Mouse (Mus musculus) skeletal muscle tissue, adult 2 months (tissue): ENCODE data around the gene Atg4c.

ENCODE experiments used
- DNase-seq: peaks from one replicate; pipeline ENCODE4 v3.0.0-alpha.2; 2012; ENCODE audit warnings: low read depth, low spot score

Gene Atg4c

DNA sequence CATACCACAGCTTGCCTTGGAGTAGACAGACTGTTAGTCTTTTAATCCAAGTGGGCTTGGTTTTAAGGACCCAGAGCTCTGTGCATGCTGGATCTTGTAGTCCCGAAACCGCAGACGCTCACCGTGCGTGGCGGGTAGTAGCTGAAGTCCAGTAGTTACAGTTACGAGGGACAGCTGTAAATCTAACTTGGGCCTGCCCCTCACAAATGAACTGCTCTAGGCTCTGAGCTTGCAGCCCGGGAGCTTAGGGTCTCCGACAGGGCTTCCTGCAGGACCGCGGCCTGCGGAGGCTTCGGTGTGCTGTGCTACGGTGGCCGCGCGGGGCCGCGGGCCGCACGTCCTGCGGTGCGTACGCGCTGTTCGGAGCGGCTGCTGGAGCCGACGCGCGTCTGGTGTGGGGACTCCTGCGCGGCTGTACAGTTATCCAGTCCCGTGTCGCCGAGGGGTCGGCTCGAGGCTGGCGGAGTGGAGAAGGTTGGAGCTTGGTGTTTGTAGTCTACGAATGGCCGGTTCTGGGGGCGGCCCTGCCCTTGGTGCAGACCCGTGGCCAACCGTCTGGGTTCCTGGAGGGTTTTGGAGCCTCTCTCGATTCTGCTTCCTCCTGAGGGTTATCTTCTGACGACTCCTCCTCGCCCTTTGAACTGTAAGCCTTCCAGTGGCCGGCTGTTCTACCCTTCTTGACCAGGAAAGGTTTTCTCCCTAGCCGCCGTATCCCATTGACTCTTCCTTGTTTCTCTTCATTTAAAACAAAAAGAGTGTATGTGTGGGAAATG is at the start of gene Atg4c:
Gene Atg4c, plus strand, starts transcription at position 125 of the 773 bp plus-strand sequence.
- DNase-seq = peak; percentile 73

DNA sequence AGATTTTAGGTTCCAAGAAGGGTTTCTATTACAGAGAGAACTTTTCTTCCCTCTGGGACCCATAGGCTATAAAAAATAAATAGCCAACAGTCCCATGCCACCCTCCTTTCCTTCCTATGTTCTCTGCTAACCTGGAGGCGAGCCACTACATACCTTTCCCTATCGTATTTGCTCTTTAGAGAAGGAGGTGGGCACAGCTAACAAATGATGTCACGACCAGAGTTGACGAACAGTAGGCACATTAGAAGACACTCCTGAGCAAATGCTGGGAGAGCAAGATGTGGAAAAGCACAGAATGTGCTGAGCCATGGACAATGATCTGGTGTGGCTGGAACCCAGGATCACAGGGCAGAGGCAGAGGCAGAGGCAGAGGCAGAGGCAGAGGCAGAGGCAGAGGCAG is 42.3 kb upstream of the Atg4c start:
- DNase-seq = no peak

DNA sequence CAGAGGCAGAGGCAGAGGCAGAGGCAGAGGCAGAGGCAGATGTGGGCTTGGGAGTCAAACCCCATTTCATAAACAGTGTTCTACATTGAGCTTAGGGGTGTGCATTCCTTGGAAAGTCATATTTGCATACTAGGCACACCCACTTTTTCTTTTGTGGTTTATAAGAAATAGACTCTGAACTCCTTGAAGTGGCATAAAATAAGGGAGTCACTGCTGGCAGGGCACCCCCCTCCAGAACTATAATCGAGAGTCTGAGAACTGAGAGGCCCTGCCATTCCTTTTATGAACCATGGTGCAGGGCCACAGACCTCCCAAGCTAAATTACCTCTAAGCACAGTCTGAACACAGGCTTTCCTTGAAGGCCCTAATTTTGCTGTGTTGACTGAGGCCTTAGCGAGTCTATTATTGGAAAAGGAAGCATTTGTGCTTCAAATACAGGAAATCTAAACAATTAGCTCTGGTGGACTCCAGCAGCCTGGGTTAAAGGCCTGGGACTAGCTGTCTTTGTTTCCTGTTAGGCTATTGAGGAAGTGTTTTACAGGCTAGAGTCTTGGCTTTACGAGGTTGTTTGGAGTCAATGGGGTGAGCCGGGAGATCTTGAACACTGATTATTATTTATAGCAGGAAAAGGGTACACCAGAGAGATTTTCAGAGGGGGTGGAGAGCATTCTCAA is 41.7 kb upstream of the Atg4c start:
- no peak for DNase-seq

DNA sequence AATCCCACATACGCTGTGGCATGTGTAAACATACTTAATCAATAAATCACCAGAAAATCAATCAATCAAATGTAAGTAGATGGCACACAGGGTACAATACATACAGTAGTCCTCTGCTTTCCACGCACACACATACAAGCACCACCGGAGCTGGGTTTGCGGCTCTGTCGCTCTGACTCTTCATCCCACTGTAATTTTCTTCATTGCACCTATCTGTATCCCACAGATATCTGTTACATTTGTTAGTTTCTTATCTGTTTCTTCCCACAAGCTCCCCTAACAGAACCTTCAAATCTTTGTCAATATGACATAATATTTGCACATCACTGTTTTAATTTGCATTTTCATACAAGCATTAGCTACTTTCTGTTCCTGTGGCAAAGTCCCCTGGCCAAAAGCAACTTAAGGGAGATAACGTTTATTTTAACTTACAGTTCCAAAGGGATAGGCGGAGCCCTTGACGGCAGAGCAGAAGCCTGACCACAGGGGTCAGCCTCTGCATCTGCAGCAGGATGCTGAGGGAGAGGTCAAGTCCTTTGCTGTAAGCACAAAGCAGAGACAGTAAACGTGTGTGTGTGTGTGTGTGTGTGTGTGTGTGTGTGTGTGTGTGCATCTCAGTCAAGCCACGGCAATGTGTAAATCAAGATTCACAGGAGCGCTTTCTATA is 37.0 kb upstream of the Atg4c start:
- no peak for DNase-seq

DNA sequence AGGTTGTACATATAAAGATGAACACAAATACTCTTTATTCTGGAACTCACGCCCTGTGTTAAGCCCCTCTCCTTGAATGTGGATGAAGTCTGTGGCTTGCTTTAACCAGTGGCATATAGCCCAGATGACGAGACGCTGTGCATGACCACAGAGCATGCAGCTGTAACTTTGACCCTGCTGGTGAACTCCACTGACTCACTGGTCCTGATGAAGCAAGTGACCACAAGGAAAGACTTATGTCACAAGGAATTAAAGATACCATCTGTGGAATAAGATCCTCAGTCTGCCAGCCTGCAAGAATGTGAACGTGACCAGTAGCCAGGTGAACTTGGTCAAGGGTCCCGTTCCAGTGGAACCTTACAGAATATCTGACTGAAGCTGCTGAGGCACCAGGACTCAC is 35.2 kb upstream of the Atg4c start:
- no peak for DNase-seq

DNA sequence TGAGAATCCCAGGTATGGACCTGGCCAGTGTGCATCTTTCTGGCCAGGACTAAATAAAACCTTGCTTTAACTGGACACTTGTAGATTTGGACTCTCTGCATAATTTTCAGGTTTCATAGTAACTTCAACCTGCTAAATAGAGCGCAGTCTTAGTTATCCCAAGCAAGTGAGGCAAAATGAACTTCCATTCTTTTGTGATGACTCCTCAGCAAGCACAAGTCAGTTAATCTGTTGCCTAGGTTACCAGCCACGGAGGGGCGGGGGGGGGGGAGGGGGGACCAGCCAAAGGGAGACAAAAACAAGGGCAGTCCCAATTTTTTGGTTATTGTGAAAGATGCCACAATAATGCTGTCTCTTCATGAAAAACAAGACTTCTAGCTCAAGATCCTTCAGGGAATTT is 33.3 kb upstream of the Atg4c start:
- DNase-seq = peak; percentile 45

DNA sequence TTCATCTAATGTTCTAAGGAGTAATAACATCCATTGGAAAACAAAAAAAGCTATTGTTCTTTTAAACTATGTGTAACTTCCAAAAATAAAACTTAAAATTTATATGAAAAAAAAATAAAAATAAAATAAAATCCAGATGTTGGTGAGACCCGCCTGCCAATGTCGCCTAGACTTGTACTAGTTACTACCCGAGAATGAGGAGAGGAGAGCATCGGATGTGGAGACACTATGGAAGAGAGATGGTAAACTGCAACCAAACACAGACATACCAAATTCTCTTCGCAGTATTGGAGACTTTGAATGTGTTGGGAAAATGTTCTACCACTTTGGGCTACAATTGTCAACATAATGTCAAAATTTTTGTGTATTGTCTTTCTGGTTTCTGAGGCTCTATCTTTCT is 32.8 kb upstream of the Atg4c start:
- DNase-seq = no peak

DNA sequence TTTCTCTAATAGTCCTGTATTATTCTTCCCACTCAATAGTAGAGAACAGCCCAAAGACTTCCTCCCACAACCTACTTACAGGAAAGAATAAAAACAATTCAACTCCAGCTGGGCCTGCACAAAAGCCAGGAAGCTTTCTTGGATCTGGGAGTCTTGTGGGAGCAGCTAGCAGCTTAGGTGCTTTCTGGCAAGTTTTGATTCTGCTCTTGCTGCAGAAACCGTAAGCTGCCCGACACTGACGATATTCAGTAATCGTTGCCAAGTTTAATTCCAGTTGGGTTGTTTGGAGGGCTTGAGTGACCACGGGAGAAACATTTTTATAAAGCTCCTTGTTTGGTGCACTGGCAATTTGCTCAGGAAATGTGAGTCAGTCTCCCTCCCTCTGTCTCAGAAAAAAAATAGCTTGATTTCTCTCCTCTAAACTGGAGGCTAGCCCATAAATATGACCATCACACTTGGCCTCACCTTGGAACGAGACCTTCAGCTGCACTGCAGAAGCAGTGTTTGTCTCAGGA is 32.2 kb upstream of the Atg4c start:
- peak; percentile 70 for DNase-seq

DNA sequence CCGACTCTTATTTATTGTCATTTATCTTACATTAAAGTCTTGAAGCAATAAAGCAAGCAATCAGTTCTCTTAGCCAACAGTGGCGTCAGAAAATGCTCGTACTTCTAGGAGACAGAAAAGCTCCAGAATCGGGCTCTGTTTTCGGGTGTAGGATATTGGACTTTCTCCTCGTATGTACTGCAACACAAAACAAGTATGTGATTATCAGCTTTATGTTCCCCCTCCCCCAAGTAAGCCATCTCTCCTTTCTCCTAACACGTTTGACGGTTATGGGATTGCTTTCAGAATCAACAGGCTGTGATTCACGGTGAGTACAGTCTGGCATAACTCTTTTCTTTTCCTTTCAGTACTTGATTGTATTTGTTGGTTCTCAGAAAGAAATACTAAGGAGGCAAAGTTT is 30.7 kb upstream of the Atg4c start:
- no peak for DNase-seq

DNA sequence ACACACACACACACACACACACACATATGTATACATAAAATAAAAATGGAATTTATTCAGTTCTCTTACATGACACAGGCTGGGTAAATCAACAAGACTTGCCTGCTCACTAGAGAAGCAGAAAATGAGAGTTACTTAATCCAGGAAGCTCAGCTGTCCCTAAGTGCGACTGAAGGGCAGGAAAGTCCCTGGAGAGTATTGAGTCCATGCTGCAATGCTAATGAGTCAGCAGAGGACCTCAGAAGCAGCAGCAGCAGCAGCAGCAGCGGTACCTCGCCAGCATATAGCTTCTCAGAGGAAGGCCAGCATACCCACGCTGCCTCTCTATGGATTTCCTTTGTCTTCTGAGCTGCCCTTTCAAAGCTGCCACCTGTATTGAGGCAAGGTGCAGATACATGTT is 30.2 kb upstream of the Atg4c start:
- DNase-seq = peak; percentile 87

DNA sequence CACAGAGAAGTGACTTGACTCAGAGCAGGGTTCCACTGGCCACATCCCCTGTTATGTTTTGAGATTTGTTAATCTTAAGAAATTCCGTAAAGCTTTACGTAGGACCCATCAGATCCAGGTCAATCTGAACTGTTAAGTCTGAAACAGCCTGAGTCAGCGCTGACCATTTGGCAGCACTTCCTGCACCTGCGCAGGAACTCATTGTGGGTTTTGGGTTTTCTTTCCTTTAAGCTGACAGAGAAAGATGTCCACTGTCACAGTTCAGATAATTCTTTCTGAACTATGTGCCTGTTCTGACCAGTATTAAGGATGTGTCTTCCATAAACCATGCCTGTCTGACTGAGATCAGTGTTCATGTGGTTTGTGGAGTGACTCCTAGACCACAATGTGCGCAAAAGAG is 24.9 kb upstream of the Atg4c start:
- DNase-seq = no peak

DNA sequence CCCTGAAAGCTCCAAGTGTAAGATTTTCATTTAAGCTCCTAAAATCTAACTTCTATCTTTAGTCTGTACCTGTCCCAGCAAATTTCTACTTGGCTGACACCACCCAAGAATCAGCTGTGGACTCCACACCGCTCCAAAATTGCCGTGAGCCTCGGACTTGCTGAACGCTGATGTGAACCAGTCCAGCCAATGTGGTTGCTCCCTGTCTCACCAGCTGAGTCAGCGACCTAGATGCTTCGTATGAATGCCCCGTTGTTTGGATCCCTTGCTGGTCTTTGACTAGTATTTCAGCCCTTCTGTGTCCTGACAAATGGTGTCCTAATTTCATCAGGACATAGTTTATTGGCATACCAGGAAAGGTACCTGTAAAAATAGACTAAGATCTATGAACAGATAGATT is 19.5 kb upstream of the Atg4c start:
- no peak for DNase-seq

DNA sequence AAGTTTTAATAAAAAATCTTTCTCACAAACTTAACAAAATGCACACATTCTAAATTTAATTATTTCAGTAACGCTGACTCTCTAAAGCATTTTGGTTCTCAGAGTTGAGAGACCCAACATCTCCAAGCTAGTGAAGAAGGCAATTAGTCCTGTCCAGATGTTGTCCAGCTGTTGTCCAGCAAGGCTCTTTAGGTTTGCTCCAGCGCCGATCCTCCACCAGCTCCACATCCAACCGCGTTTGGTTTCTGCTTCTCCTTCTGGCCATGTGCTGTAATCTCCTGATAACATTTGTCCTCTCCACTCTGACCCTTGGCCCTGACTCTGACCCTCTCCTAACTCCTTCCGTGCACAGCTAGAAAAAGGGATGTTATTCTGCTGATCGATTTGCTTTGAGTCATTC is 16.9 kb upstream of the Atg4c start:
- no peak for DNase-seq

DNA sequence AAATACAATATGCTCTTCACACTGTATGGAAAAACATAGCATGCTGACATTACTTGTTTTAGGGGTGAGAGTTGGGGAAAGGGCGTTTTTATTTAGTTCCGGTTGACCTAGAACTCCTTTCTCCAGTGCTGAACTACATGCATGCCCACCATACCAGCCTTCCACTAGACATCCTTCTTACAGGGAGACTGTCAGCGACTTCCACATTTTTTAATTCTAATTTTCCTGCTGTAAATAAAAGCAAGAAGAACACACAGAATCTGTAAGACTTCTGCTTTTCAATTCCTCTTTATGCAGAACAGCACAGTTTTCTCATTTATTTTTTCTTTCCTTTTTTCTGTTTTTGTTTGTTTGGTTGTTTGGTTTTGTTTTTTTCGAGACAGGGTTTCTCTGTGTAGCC is 16.5 kb upstream of the Atg4c start:
- DNase-seq = no peak

DNA sequence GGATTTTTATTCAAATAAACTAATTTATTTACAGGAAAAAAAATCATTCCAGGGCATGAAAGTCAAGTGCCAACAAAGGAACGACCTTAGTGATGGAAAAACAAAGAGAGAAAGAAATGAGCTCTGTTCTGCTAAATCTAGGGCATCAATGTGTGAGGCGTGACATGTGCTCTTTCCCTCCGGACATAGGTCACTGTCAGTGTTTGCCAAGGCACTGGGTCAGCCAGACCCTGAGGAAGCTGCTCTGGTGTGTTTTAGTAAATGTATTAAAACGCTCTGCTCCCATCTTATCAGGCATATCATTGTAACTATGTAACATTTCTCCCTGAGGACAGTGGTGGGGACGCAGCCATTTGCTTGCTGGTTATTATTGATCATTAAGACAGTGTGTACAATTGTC is 14.9 kb upstream of the Atg4c start:
- DNase-seq = peak; percentile 22

DNA sequence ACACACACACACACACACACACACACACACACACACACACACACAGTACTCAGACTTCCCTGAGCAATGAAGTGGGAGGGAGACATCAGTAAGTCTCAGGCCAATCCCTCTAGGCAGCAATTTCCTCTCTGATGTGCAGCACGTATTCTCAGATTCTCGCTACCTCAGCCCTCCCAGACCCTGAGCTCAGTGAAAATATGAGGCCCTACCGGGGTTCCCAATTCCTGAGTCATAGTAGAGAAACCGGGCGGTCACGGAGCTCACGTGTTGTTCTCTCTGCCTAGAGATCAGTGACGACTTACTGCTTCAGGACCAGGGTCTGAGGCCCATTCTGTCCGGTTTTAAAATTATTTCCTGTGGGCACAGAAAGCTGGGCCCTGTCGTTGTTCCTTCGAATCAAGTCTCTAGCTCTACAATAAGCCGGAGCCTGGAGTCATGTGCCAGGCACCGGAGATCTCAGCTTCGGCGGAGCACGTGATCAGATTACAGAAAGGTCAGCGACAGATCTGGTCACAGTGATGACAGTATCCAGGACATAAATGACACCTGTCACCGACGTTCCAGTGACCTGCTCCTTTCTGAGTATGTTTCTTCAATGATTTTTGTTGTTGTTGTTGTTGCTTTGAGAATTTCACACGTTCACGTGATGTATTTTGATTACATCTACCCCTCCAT is 14.2 kb upstream of the Atg4c start:
- DNase-seq = peak; percentile 53

DNA sequence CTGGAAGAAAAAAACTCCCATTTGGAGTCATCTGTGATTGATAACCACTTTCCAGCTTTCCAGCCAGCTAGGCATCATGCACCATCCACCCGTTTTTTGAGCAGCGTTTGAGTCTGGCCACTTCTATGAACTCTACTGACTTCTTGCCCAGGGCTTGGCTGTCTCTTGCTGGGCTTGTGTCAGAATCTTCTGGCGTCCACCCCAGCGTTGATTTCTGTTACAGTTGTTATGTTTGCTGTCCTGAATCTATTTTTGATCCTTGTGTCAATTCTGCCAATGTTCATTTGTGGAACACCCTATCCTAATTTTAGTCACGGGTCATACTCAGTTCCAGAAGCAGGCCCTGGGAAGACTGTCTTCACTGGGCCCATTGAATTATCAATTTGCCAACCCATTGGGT is 12.8 kb upstream of the Atg4c start:
- peak; percentile 89 for DNase-seq

DNA sequence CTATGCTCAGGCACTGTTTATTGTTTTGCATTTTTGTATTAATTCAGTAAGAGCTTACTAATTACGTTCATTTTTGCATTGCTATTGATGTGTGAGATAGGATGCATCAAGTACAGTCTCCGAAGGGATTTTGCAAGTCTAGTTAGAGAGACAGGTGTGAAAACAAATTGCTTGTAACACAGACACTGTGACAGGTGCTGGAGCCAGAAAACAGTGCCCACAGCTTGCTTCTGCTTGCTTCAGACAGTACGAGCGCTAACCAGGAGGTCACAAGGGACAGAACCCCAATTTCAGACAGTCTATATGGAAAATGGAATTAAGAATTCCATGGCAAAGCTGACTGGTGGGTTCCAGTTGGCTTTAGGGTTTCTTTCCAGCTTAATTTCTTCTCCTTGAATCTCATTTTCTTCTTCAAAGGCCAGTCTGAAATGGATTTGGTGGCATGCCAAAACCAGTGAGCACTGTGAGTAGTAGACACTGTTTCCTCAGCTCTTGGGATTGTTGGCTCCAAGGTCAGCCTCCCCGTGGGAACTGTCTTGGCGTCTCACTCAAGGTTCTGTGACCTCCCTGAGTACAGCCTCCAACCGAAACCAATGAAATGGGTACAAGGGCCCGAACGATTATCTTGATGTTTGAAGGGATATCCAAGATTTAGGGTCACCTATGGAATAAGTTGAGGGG is 11.9 kb upstream of the Atg4c start:
- peak; percentile 47 for DNase-seq

DNA sequence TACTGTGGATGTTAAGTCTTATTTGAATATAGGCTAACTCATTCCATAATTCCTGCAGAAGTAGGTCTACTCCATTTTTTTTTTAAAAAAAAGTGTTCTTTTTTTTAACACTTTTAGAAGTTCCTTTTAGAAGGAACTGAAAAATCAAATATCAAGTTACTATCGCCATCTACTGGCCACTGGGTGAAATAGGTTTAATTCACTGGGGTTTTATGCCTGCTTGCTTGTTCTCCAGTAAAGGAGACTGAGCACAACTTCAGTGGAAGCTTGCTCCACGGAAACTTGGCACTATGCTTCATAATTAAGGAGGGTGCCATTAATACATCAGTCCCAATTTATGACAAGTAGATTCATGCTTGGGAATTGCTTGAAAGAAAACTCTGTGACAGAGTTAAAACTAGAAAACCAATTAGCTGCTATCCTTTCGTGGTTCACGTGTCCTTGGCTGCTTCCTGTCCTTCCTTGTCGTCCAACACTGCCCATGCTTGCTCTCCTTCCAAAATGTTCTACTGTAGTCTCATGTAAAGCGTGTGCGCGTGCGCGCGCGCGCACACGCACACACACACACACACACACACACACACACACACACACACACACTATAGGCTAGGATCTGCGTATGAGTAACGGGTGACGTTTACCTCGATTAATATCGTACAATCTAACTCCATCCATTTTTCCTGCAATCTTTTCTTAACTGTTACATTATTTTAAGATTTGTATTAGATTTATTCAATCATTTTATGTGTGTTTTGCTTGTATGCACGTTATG is 10.9 kb upstream of the Atg4c start:
- DNase-seq = peak; percentile 61

DNA sequence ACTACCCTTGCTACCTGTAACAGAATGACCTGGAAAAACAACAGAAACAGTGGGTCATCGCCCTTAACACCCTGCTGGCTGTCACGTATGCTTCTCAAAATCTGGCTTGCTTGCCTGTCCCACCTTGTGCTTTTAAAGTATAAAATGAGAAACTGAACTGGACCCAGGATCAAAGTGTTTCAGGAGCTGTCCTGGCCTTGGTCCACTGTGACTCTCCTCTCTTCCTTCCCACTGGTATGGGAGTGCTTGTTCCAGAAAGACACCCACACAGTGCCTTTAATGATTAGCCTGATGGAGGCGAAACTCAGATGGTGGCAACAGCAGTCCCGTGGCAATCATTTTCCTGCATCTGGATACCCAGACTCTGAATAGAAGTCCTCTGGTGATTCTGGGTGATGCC is 9.1 kb upstream of the Atg4c start:
- no peak for DNase-seq

DNA sequence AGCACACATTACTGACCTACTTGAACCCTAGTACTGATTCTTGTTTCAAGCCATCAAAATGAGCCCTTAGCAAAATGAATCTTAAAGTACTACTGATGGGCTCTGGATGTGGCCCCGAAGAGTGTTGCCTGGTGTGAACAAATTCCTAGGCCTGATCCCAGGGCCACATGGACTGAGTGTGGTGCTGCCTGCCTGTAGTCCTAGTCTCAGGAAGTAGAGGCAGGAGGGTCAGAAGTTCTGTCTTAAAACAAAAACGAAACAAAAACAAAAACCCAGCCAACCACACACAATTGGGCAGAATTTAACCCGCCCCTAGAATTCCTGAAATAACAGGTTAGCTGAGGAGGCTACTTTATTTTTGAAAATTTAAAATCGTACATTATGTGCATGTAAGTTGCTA is 8.4 kb upstream of the Atg4c start:
- no peak for DNase-seq
